Mouse (Mus musculus) thymus, adult 2 months (tissue): ENCODE results near the gene Atxn10.

Source experiments
- CTCF ChIP-seq: fragments of 200-500 bp; IDR thresholded peaks from 2 replicates; pipeline ENCODE4 v1.5.1; 2012; ENCODE audit warnings: mild to moderate bottlenecking, control low read depth, low read length, moderate library complexity, borderline replicate concordance; ENCODE audit not compliant: control insufficient read depth, poor library complexity, insufficient read depth; ENCODE audit errors: extremely low read depth
- POLR2A ChIP-seq: fragments of 200-500 bp; IDR thresholded peaks from 2 replicates; pipeline ENCODE4 v1.6.1; 2012; ENCODE audit warnings: mild to moderate bottlenecking, low read length, control low read depth, moderate library complexity; ENCODE audit not compliant: control insufficient read depth, poor library complexity, insufficient read depth; ENCODE audit errors: extremely low read depth

DNA sequence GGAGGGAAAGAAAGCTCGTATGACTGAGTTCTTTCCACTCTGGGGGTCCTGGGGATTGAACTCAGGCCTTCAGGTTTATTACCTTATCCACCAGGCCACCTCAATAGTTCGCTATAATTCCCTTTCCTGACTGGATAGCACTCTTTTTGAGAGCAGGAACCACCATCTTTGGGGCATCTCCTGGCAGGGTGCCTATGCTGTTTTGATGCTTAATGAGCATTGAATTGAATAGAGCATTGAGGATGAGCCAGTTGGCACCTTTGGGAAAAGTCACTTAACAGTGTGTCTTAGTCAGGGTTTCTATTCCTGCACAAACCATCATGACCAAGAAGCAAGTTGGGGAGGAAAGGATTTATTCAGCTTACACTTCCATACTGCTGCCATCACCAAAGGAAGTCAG, 8.6 kb downstream of the Atxn10 start:
- TF ChIP-seq POLR2A: no peak
- no peak for TF ChIP-seq CTCF
